Mouse (Mus musculus): ENCODE measurements around the gene Nuak2.

DNA sequence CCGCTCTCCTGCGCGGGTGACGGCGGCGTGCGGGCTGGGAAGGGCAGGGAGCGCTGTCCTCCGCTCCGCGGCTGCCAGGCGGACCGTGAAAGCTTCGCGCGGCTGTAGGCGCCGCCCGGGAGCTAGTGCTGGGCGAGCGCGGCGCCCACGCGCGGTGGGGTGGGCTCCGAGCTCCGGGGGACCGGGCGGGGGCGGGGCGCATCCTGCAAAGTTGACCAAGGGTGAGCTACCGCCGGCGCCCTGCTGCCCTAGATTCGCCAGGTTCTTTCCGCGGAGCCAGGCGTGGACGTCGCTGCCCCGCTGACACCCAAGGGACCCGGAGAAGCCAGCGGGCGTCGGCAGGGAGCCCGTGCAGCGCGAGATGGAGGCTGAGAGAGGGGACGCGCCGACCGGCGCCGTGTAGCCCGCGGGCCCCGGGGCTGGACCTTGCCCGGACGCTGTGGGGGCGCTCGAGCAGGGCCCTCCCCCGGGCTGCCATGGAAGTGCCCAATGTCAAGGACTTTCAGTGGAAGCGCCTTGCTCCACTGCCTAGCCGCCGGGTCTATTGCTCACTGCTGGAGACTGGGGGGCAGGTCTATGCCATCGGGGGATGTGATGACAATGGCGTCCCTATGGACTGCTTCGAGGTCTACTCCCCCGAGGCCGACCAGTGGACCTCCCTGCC lies 17.0 kb upstream of the Nuak2 start:
- no peak for TF ChIP-seq CTCF (IDR thresholded peaks at IDR 0.05; ENCODE audit: low read depth, low read length)
- no peak for TF ChIP-seq POLR2A (IDR thresholded peaks at IDR 0.05; ENCODE audit: insufficient read depth, low read length)
- TF ChIP-seq EP300 (IDR thresholded peaks at IDR 0.05; ENCODE audit: insufficient read depth, low read depth, low read length): no peak
